Mouse (Mus musculus): ENCODE measurements around the gene Cdc37. TPM values are rescaled to one million over a fixed set of nuclear protein-coding genes. Genes with fewer than 3 reads are reported as not detected.
A peak's percentile ranks its signal among the peaks of the same experiment; 100 is the strongest.

Gene Cdc37
- polyA plus RNA-seq, 1 experiment from 2014 or later, result 192 TPM

DNA sequence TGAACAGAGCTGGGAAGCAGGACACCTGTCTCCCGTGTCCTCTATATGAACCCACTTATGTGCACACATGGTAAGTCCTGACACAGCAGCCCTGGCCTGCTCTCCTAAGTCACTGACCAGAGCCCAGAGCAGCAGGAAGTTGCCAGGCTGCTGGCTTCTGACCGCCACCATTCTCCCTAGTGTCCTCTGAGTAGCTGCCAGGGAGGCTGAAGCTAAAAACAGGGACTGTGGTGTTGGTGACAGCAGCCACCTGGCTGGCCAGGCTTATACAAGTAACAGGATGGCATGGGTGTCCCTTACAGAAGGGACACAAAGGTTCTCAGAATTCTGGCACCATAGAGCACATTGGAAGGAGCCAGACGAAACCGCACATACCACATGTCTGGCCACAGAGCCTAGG, 4.4 kb downstream of the Cdc37 start:
- Histone ChIP-seq H3K9ac (no peak overlapping the region), H3K9me3 (ENCODE audit: control insufficient read depth, low read length) (no peaks in the 10 kb centered on the region), H3K27ac (no peak overlapping the region), H3K27me3 (ENCODE audit: control insufficient read depth, insufficient read depth, low read length) (no peaks in the 10 kb centered on the region), H3K4me2 (replicated peaks) (no peak overlapping the region), H3K4me3 (replicated peaks; ENCODE audit: low read length) (no peak overlapping the region), H3K36me3 (replicated peaks; ENCODE audit: control insufficient read depth, insufficient read depth) (peaks cover 63% of the 10 kb centered on the region), H3K4me1 (replicated peaks; ENCODE audit: control insufficient read depth, insufficient read depth, low read length) (peaks cover 16% of the 10 kb centered on the region)
- DNase-seq (ENCODE audit: low spot score), result no peak
- ATAC-seq (ENCODE audit: low FRiP score), result no peak
- 95% methylated on average over 4 of the region's 4 CpGs for WGBS

DNA sequence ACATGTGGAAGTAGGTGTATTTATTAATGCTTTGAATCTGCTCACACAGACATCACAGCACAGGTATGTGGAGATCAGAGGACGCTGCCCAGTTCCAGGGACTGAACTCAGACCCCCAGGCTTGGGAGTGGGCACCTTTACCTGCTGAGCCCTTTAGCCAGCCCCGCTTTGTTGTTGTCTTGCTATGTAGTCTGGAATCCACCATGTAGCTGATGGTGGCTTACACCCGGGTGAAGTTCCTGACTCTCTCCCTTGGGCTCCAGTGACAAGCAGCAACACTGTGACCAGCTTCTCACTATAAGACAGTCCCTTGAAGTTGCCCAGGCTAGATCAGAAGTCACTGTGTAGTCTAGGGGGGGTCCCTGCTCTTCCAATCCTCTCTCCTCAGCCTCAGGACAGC, 5.4 kb downstream of the Cdc37 start:
- 100% methylated on average over 3 of the region's 3 CpGs for WGBS
- H3K36me3 ChIP-seq (replicated peaks; ENCODE audit: control insufficient read depth, insufficient read depth), result peaks cover 73% of the 10 kb centered on the region
- DNase-seq (ENCODE audit: low spot score) (no peak), ATAC-seq (ENCODE audit: low FRiP score) (no peak)
- H3K27ac ChIP-seq, result no peak overlapping the region
- H3K4me3 ChIP-seq (replicated peaks; ENCODE audit: low read length), result no peak overlapping the region
- peaks cover 16% of the 10 kb centered on the region for H3K4me1 ChIP-seq (replicated peaks; ENCODE audit: control insufficient read depth, insufficient read depth, low read length)
- no peak overlapping the region for H3K9ac ChIP-seq
- no peaks in the 10 kb centered on the region for H3K27me3 ChIP-seq (ENCODE audit: control insufficient read depth, insufficient read depth, low read length)
- H3K9me3 ChIP-seq (ENCODE audit: control insufficient read depth, low read length), result no peaks in the 10 kb centered on the region
- no peak overlapping the region for H3K4me2 ChIP-seq (replicated peaks)

DNA sequence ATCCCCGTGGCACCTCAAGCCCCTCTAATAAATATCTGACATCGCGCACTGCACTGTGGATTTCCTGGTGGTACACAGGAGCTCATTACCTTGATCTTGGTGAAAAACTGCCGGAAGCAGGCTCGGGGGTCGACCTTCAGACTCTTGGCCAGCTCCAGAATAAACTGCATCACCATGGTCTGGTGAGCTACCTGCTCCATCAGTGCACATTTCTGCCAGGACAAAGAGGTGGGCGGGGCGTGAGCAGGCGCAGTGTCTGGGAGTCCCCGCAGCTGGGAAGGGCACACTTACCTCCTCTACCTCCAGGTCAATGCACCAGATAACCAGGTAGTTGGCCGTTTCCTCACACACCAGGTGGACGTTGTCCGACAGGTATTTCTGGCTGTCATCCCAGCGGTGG, 7.9 kb downstream of the Cdc37 start:
- H3K27me3 ChIP-seq (ENCODE audit: control insufficient read depth, insufficient read depth, low read length), result no peaks in the 10 kb centered on the region
- ATAC-seq (ENCODE audit: low FRiP score) (no peak), DNase-seq (ENCODE audit: low spot score) (no peak)
- H3K9me3 ChIP-seq (ENCODE audit: control insufficient read depth, low read length), result no peaks in the 10 kb centered on the region
- H3K36me3 ChIP-seq (replicated peaks; ENCODE audit: control insufficient read depth, insufficient read depth), result peaks cover 92% of the 10 kb centered on the region
- H3K9ac ChIP-seq, result no peak overlapping the region
- no peak overlapping the region for H3K4me2 ChIP-seq (replicated peaks)
- no peak overlapping the region for H3K27ac ChIP-seq
- 95% methylated on average over 14 of the region's 14 CpGs for WGBS
- H3K4me3 ChIP-seq (replicated peaks; ENCODE audit: low read length), result no peak overlapping the region
- no peaks in the 10 kb centered on the region; the same call in 1 of the 2 replicates for H3K4me1 ChIP-seq (replicated peaks; ENCODE audit: control insufficient read depth, insufficient read depth, low read length)

DNA sequence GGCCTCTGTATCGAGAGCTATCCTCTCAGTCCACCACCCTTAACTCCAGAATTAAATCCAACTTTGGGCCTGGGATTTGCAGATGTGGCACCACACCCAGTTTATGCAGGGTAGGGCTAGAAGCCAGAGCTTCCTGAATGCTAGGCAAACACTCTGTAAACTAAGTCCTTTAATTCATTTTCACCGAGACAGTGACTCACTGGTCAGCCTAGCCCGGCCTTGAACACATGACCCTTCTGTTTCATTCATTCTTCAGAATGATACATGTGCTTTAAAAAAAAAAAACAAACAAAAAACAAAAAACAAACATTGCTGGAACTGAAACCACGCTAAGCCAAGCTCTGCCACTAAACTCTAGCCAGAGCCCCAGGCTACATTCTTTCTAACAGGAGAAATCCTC, 11.4 kb downstream of the Cdc37 start:
- Histone ChIP-seq H3K9ac (no peak overlapping the region), H3K36me3 (replicated peaks; ENCODE audit: control insufficient read depth, insufficient read depth) (peaks cover 59% of the 10 kb centered on the region), H3K27ac (no peak overlapping the region), H3K4me3 (replicated peaks; ENCODE audit: low read length) (no peak overlapping the region), H3K4me2 (replicated peaks) (no peak overlapping the region), H3K4me1 (replicated peaks; ENCODE audit: control insufficient read depth, insufficient read depth, low read length) (no peaks in the 10 kb centered on the region), H3K9me3 (ENCODE audit: control insufficient read depth, low read length) (no peaks in the 10 kb centered on the region), H3K27me3 (ENCODE audit: control insufficient read depth, insufficient read depth, low read length) (no peaks in the 10 kb centered on the region)
- WGBS, result 91% methylated on average over 4 of the region's 4 CpGs
- ATAC-seq (ENCODE audit: low FRiP score) (no peak), DNase-seq (ENCODE audit: low spot score) (no peak)

DNA sequence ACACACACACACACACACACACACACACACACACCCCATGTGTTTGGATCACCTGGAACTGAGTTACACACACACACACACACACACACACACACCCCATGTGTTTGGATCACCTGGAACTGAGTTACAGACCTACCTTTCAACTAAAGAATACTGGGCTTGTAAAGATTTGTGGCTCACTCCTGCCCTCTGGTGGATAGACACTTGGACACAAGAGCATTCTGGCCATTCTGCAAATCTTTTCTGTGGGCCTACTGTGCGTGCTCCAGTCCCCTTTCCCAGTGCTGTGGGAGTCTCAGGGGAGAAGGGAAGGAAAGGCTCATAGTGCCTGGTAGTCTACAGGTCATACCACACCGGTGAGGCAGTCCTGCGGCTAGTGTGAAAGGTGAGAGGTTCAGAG, 12.6 kb downstream of the Cdc37 start:
- Histone ChIP-seq H3K4me3 (replicated peaks; ENCODE audit: low read length) (no peak overlapping the region), H3K27me3 (ENCODE audit: control insufficient read depth, insufficient read depth, low read length) (no peaks in the 10 kb centered on the region), H3K36me3 (replicated peaks; ENCODE audit: control insufficient read depth, insufficient read depth) (peaks cover 48% of the 10 kb centered on the region), H3K9ac (no peak overlapping the region), H3K4me1 (replicated peaks; ENCODE audit: control insufficient read depth, insufficient read depth, low read length) (no peaks in the 10 kb centered on the region), H3K27ac (no peak overlapping the region), H3K9me3 (ENCODE audit: control insufficient read depth, low read length) (no peaks in the 10 kb centered on the region), H3K4me2 (replicated peaks) (no peak overlapping the region)
- WGBS, result 51% methylated on average over 3 of the region's 3 CpGs
- DNase-seq (ENCODE audit: low spot score) (peak; percentile 68), ATAC-seq (ENCODE audit: low FRiP score) (no peak)

DNA sequence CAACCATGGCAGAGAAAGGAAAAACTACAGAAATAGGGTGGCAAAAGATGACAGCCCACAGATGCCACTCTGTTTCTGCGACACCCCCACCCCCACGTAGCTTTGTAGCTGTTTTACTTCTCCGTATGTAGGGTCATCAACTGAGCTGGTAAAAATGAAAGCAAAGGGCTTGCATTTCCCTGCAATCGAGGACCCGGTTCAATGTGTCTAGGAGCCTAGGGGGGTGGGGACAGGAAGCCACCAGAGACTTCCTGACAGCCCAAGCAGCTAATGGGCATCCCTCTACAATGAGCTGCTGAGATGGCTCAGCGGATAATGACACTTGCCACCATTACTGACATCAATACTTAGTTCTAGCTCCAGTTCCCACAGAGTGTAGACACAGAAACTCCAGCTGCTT, 13.4 kb downstream of the Cdc37 start:
- no peak for ATAC-seq (ENCODE audit: low FRiP score)
- no peaks in the 10 kb centered on the region for H3K4me1 ChIP-seq (replicated peaks; ENCODE audit: control insufficient read depth, insufficient read depth, low read length)
- no peak overlapping the region for H3K4me3 ChIP-seq (replicated peaks; ENCODE audit: low read length)
- H3K9me3 ChIP-seq (ENCODE audit: control insufficient read depth, low read length), result no peaks in the 10 kb centered on the region
- H3K27me3 ChIP-seq (ENCODE audit: control insufficient read depth, insufficient read depth, low read length), result no peaks in the 10 kb centered on the region
- DNase-seq (ENCODE audit: low spot score), result no peak
- H3K27ac ChIP-seq, result no peak overlapping the region
- peaks cover 40% of the 10 kb centered on the region for H3K36me3 ChIP-seq (replicated peaks; ENCODE audit: control insufficient read depth, insufficient read depth)
- 89% methylated on average over 6 of the region's 6 CpGs for WGBS
- no peak overlapping the region for H3K9ac ChIP-seq
- no peak overlapping the region for H3K4me2 ChIP-seq (replicated peaks)

DNA sequence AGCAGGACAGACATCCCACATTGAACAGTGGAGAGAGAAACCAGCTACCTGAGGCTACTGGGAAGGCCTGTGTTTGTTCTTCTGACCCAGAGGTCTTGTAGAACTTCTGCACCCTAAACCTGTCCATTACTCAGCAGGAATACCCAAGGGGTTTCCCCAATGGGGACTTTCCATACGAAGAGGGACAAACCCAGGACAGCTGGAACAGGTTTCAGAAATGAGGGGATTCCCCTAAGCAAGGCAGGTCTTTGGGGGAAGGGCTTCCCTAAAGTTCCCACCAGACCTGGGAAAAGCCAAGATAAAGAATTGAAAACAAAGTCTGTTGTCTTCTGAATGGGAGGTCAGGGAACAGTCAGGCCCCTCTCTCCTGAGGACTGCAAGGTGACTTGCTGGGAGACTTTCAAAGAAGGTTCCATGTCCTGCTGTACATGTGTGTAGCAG, 13.8 kb downstream of the Cdc37 start:
- DNase-seq (ENCODE audit: low spot score) (no peak), ATAC-seq (ENCODE audit: low FRiP score) (no peak)
- Histone ChIP-seq H3K4me1 (replicated peaks; ENCODE audit: control insufficient read depth, insufficient read depth, low read length) (no peaks in the 10 kb centered on the region), H3K27ac (no peak overlapping the region), H3K4me2 (replicated peaks) (no peak overlapping the region), H3K27me3 (ENCODE audit: control insufficient read depth, insufficient read depth, low read length) (no peaks in the 10 kb centered on the region), H3K9ac (no peak overlapping the region), H3K36me3 (replicated peaks; ENCODE audit: control insufficient read depth, insufficient read depth) (peaks cover 35% of the 10 kb centered on the region), H3K9me3 (ENCODE audit: control insufficient read depth, low read length) (no peaks in the 10 kb centered on the region), H3K4me3 (replicated peaks; ENCODE audit: low read length) (no peak overlapping the region)
- WGBS, result 69% methylated on average over 1 of the region's 1 CpGs

DNA sequence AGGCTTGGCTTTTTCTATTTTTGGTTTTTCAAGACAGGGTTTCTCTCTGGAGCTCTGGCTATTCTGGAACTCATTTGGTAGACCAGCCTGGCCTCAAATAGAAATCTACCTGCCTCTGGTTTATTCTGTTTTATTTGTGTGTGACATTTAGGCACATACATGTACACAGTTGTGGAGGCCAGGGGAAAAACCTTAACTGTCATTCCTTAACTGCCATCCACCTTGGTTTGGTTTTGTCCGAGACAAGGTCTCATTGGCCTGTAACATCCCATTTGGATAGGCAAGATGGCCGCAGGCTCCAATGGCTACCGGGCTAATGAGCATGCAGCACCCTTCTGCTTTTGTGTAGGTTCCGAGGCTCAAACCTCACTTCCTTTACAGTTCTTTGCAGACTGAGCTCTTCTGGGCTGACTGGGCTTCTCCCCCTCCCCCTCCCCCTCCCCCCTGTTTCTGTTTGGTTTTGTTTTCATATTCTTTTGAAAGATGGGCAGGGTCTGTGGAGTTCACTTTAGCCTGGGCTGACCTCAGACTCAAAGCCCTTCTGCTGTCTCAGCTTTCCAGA, 14.4 kb downstream of the Cdc37 start:
- H3K27ac ChIP-seq, result no peak overlapping the region
- H3K4me1 ChIP-seq (replicated peaks; ENCODE audit: control insufficient read depth, insufficient read depth, low read length), result peaks cover 3% of the 10 kb centered on the region; the same call in 1 of the 2 replicates
- no peak overlapping the region for H3K9ac ChIP-seq
- DNase-seq (ENCODE audit: low spot score) (no peak), ATAC-seq (ENCODE audit: low FRiP score) (no peak)
- no peaks in the 10 kb centered on the region for H3K27me3 ChIP-seq (ENCODE audit: control insufficient read depth, insufficient read depth, low read length)
- WGBS, result 73% methylated on average over 4 of the region's 4 CpGs
- H3K36me3 ChIP-seq (replicated peaks; ENCODE audit: control insufficient read depth, insufficient read depth), result peaks cover 30% of the 10 kb centered on the region
- no peak overlapping the region for H3K4me3 ChIP-seq (replicated peaks; ENCODE audit: low read length)
- H3K4me2 ChIP-seq (replicated peaks), result no peak overlapping the region
- no peaks in the 10 kb centered on the region for H3K9me3 ChIP-seq (ENCODE audit: control insufficient read depth, low read length)

DNA sequence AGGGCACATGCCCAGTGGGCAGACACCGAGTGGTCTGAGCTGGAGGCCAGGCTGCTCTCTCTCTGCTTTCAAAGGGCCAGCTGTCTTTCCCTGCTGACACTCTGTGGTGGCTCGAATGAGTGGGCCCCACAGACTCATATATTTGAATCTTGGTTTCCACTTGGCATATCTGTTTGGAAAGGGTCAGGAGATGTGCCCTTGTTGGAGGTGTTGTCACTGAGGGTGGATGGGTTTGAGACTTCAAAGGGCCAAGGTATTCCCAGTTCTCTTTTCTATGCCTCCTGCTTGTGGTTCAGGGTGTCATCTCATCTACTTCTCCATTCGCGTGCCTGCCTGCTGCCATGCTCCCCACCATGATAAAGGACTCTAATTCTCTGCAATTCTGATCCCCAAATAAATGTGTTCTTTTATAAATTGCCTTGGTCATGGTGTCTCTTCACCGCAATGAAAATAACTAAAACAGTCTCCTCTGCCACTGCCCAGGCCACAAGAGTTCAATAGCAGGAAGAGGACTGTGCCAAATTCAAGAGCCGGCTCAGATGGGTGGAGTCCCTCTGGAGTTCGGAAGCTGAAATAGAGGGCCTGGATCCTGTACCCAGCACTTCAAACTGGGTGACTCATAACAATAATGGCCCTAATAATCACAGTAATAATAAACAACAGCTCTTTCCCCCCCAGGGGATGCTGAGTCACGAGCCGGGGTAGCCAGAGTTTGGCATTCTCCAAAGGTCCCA, 15.0 kb downstream of the Cdc37 start:
- peaks cover 23% of the 10 kb centered on the region for H3K36me3 ChIP-seq (replicated peaks; ENCODE audit: control insufficient read depth, insufficient read depth)
- H3K9me3 ChIP-seq (ENCODE audit: control insufficient read depth, low read length), result no peaks in the 10 kb centered on the region
- no peak overlapping the region for H3K27ac ChIP-seq
- DNase-seq (ENCODE audit: low spot score), result no peak
- ATAC-seq (ENCODE audit: low FRiP score), result no peak
- H3K9ac ChIP-seq, result no peak overlapping the region
- no peaks in the 10 kb centered on the region for H3K27me3 ChIP-seq (ENCODE audit: control insufficient read depth, insufficient read depth, low read length)
- WGBS, result 76% methylated on average over 9 of the region's 9 CpGs
- H3K4me1 ChIP-seq (replicated peaks; ENCODE audit: control insufficient read depth, insufficient read depth, low read length), result peaks cover 6% of the 10 kb centered on the region; the same call in 1 of the 2 replicates
- H3K4me2 ChIP-seq (replicated peaks), result no peak overlapping the region
- H3K4me3 ChIP-seq (replicated peaks; ENCODE audit: low read length), result no peak overlapping the region
